Mouse (Mus musculus) yolk sac, embryonic 10.5 days (tissue): ENCODE results near the gene Has1.
"Not testable (repeated sequence)": the region's sequence is repeated elsewhere in the genome, so short reads cannot be mapped to it uniquely, and the experiment has no call there.

Experiments
- DNase-seq: peaks from one replicate; pipeline ENCODE4 v3.0.0-alpha.2; 2017; ENCODE audit warnings: low spot score

Has1 gene

DNA sequence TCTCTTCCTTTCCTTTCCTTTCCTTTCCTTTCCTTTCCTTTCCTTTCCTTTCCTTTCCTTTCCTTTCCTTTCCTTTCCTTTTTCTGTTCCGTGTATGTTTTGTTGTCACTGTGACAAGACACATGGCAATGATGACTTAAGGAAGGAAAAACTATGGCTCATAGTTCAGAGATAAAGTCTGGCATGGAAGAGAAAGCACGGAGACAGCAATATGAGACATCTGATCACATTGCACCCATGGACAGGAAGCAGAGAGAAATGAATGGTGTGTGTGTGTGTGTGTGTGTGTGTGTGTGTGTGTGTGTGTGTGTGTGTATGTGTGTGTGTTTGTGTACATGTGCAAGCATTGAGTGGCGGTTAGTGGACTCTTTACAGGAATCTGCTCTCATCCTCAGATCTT, 10.4 kb downstream of the Has1 start:
- DNase-seq: not testable (repeated sequence)

GRCm38 (mm10) chr17:17843534-17844261, 11.3 kb downstream of the Has1 start:
- DNase-seq: no peak

GRCm38 (mm10) chr17:17840796-17841195, 14.2 kb downstream of the Has1 start:
- DNase-seq: no peak

GRCm38 (mm10) chr17:17839276-17839675, 15.7 kb downstream of the Has1 start:
- DNase-seq: no peak

DNA sequence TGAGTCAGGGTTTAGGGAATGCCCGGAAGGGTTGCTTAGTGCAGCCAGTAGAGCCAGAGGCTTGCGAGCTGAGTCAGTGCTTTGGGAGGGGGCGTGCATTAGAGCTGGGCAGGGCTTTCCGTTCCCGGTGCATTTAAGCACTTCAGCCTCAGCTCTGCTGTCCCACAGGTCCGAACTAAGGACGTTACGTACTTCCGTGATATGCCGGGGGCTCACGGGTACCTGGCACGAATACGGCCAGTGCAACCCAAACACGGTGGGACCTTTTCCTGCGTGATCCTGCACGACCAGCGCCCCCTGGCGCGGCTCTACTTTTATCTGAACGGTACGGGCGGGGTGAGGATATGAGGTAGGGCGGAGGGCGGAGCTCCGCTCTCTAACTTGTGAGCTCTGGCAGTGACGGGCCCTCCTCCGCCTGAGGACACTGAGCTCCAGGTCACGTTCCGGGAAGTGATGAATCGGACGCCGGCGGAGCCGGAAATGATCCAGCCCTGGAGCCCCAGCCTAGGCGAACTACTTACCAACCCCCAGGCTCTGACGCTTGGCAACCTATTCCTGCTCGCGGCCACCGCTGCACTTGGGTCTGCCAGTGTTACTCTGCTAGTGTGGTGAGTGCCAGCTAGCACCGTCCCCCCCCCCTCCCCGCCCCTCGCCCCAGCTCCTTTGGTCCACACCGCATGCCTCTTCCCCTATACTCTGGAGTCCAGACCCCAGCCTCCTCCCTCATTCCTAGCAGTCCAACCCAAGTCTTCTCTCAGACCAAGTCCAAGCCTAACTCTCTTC, 16.9 kb downstream of the Has1 start:
- DNase-seq: peak; percentile 94

GRCm38 (mm10) chr17:17837426-17837825, 17.6 kb downstream of the Has1 start:
- no peak for DNase-seq

- no peak for DNase-seq
Observed at GRCm38 (mm10) chr17:17836101-17836500, 18.9 kb downstream of the Has1 start.

- no peak for DNase-seq
Observed at GRCm38 (mm10) chr17:17834896-17835295, 20.1 kb downstream of the Has1 start.

DNA sequence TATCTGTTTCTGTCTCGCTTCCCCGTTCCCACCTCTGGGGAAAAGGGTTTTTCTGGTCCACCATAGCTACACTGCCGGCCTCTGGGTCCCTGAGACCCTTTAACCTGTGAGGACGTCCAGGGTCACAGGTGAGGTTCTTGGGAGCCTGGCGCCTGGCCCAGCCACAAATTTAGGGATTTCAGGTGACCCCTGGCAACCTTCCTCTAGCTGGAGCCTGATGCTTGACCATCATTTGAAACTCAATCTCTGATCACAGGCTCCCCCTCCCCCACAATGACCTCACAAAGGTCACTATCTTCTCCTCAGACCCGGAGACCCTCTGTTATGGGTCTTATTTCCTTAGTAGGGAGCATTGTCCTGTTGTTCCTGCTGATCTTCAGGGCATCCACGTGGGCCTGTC, 24.3 kb downstream of the Has1 start:
- no peak for DNase-seq

GRCm38 (mm10) chr17:17829816-17830535, 25.0 kb downstream of the Has1 start:
- no peak for DNase-seq

DNA sequence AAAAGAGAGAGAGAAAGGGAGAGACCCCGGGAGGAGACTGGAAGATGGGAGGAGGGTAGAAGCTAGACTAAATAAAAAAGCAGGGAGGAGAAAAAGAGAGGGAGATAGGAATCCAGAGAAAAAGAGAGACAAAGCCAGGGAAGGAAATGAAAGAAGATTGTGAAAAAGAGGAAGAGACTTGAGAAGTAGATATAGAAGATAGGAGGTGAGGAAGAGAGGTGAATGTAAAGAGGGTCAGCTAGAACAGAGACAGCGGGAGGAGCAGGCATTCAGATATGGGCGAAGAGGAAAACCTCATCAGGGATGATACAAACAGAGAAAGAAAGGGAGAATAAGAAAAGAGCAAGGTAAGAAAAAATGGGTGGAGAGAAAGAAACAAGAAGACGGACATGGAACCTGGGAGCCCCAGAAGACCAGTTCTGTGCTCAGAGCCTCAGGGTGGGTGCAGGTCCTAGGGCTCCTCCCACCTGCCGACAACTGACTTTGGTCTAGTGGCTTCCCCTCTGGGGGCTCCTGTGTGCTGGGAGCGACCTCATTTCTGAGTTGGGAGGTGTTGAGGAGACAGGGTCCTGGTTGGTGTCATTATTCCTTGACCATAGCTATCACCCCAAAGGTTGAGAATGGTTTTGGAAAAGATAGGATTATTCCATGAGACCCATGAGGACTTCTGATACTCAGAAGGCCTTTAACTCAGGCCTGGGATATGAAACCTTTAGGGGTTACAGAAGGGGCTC, 25.8 kb downstream of the Has1 start:
- DNase-seq: no peak

DNA sequence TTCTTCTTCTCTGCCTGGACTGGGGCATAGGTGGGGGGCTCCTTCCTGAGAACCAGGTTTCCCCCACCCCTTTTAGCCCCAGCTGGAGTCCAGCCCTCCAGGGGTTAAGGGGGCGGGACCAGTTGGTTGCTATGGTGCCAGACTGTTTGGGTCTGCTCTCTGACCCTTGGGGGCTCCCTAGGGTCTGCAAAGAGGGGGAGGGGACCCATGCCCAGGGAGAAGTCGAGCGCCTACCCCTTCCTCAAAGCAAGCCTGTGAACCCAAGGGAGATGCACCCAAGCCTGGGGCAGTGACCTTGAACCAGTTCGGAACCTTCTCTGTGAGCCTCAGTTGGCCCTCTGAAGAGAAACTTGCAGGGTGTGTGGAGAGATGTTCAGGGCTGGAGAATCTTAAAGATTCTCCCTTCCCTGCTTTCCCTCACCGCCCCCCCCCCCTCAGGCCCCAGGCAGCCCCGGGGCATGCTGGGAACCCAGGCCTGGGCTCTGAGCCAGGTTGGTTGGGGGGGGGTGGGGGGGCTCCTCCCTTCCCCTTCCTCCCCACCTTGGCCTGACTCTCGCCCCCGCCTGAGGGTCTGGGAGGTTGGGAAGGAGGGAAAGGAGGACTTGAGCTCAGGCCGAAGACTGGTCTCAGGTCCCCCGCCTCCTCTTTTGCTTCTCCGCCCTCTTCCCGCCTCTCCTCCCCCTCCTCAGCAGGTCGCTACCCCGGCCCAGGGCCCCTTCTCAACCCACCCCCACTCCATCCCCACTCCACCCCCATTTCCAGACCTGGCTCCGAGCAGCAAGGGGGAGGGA, 26.6 kb downstream of the Has1 start:
- peak; percentile 84 for DNase-seq

GRCm38 (mm10) chr17:17827658-17828190, 27.3 kb downstream of the Has1 start:
- DNase-seq: peak; percentile 92

- peak; percentile 94 for DNase-seq
Observed at GRCm38 (mm10) chr17:17826751-17827657, 28.0 kb downstream of the Has1 start, which contains the start of gene Spaca6. Gene Spaca6, plus strand, starts transcription at chr17:17827158.

DNA sequence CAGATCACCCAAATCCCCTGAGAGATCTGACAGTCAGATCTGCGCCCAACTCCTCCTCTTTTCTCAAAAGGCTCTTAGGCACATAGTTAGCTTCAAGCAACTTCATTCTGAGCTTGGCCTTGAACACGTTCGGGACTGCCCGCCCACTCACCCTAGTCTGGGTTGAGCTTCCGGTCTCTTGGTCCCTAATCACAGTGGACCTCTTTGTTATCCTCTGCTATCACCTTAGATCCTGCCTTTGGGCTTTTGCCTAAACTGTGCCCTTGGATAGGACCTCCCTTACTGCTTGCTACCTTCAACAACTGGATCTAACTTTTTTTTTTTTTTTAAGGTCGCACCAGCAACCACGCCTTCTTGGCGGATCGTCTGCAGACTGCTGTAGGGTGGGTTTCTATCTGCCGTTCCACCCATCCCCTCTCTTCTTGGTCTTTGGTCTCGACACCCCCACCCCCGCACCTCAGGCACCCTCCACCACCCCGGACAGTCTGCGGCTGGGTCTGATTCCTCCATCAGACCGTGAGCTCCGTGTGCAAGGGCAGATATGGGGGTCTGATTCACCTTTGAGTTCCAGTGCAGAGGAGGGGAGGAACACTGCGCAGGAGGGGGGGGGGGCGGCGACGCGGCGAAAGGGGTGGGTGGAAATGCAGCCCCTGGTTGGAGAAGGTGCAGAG, 28.9 kb downstream of the Has1 start:
- peak; percentile 67 for DNase-seq

DNA sequence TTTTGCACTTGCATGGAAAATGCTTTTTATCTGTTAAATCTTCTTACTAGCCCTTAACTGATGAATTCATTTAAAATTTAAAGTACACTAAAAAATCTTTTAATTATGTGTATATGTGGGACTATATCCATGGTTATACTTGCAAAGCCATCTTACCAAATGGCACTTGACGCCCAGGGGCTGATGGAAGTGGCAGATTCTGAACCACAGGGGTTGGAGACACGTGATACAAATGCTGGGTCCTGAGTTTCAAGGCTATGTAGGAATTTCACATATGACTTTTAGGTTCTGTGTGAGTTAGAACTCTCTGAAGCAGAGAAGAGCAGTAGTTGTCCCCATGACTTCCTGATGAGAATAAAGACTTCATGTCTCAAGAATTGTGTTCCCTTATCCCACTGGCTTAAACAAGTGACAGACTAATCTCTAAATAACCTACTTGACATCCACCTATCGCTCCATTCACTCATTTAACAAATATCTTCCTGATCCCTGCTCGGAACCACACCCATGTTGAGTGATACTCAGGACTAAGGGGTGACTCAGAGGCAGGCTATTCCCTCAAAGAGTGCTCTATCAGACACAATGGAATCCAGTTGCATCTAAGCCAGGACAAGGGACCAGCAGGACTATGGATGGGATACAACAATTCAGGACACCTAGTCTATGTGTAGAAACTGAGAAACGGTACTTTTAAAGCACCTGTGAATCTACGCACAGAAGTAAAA, 31.2 kb downstream of the Has1 start:
- DNase-seq: no peak

DNA sequence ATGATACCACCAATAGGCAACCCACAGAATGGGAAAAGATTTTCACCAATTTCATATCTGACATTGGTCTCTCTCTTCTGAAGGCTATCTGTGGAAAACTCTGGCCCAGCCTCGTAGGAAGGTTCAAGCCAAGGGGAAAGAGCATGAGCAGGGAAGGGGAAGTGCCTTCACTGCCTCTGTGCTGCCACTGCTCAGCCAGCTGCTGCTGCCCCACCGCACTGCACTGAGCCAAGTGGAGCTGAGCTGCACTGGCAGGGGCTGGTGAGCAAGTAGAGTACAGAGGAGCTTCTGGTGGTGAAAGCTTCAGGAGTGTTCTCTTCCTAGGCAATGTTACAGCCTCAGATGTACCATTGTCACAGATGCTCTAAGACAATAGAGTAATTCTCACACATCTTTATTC, 59.5 kb downstream of the Has1 start:
- DNase-seq: no peak
